In the genomic region with DNA sequence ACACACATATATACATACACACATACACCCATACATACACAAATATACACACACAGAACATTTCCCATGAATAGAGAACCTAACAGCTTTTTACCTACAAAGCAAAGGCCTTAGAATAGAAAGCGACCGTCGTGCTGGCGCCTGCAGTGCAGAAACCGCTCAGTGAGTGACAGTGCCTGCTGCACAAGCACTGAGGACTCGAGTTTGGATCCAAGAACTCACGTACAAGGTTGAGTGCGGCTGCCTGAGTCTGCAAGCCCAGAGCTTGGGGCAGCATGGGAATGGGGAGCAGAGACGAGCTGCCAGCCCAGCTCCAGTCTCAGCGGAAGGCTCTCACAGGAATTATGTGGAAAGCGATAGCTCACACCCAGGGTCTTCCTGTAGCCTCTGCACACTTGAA, we compare ENCODE assay signal across 17 mouse cellular contexts. TPM values are rescaled to one million over a fixed set of nuclear protein-coding genes. Genes with fewer than 3 reads are reported as not detected.
DNase-seq lines count a peak whose midpoint lies in the region; ATAC-seq and TF ChIP-seq lines count a peak whose summit lies in the region.
"Had no signal": no experiment of that assay in that cellular context is flagged by ENCODE, and none has a peak within 500 bp of the region (broad histone marks: within the 10 kb centered on the region; RNA-seq: fewer than 3 reads in every experiment).

No protein-coding gene starts in this region.

- no peak for ATAC-seq in hindbrain, postnatal 0 days
- ATAC-seq in hindbrain, embryonic 12.5 days (ENCODE audit: low FRiP score) = no peak
- no peak for ATAC-seq in intestine, embryonic 15.5 days
- ATAC-seq: inflammation-experienced regulatory T-cells, adult 6 months; liver, embryonic 12.5 days had no signal

- no peak for DNase-seq in heart, adult 2 months
- DNase-seq in heart, postnatal 10 days = no peak
- no peak for DNase-seq in hindbrain, postnatal 0 days (ENCODE audit: low spot score)
- DNase-seq in brain, embryonic 14.5 days (ENCODE audit: low read depth) = peak; percentile 63
- no peak for DNase-seq in cerebellum, postnatal 25 days
- DNase-seq: adrenal gland, adult 8-10 months; cerebellum, adult 9-10 months; kidney, postnatal 14 days; right cerebral cortex, adult 18-20 months; thymus, adult 18-20 months had no signal

- H3K4me2 ChIP-seq in hindbrain, postnatal 0 days (ENCODE audit: low read depth, low read length) = no peak overlapping the region
- H3K4me2 ChIP-seq in hindbrain, embryonic 12.5 days (replicated peaks) = no peak overlapping the region
- H3K4me2 ChIP-seq in intestine, embryonic 15.5 days (replicated peaks) = no peak overlapping the region
- H3K4me2 ChIP-seq: liver, embryonic 12.5 days; midbrain, embryonic 13.5 days; neural tube, embryonic 12.5 days had no signal

- intact Hi-C loops in heart, adult 2 months (cut with DNase I) = no loop called here
- intact Hi-C loops in heart, postnatal 10 days (cut with DNase I) = no loop called here

- H3K27me3 ChIP-seq in heart, adult 2 months (ENCODE audit: control insufficient read depth, insufficient read depth, low read length) = no peaks in the 10 kb centered on the region
- H3K27me3 ChIP-seq in hindbrain, postnatal 0 days (ENCODE audit: insufficient read depth, low read length) = no peaks in the 10 kb centered on the region
- H3K27me3 ChIP-seq in hindbrain, embryonic 12.5 days = no peaks in the 10 kb centered on the region
- no peaks in the 10 kb centered on the region for H3K27me3 ChIP-seq in intestine, embryonic 15.5 days (replicated peaks)
- H3K27me3 ChIP-seq: liver, embryonic 12.5 days; midbrain, embryonic 13.5 days; neural tube, embryonic 12.5 days had no signal

- H3K4me3 ChIP-seq in heart, adult 2 months = no peak overlapping the region
- no peak overlapping the region for H3K4me3 ChIP-seq in hindbrain, postnatal 0 days (ENCODE audit: low read length)
- no peak overlapping the region for H3K4me3 ChIP-seq in hindbrain, embryonic 12.5 days
- no peak overlapping the region for H3K4me3 ChIP-seq in intestine, embryonic 15.5 days (replicated peaks)
- H3K4me3 ChIP-seq: liver, embryonic 12.5 days; midbrain, embryonic 13.5 days; neural tube, embryonic 12.5 days had no signal

- 0 out of 2 replicates have a peak, but pooled peaks have one; percentile 21 for TF ChIP-seq EP300 in heart, adult 2 months (IDR thresholded peaks at IDR 0.05; ENCODE audit: insufficient read depth, low read depth, low read length)

- H3K27ac ChIP-seq in heart, adult 2 months = peak overlapping the region; percentile 41
- peak overlapping the region; percentile 28; the same call in 1 of the 2 replicates for H3K27ac ChIP-seq in hindbrain, postnatal 0 days
- no peak overlapping the region for H3K27ac ChIP-seq in hindbrain, embryonic 12.5 days
- peak overlapping the region; percentile 54; the same call in 1 of the 2 replicates for H3K27ac ChIP-seq in intestine, embryonic 15.5 days
- H3K27ac ChIP-seq: liver, embryonic 12.5 days; neural tube, embryonic 12.5 days had no signal

- no peak overlapping the region for H3K9ac ChIP-seq in heart, adult 2 months (ENCODE audit: low read depth, low read length)
- H3K9ac ChIP-seq in hindbrain, postnatal 0 days (replicated peaks; ENCODE audit: low read length) = no peak overlapping the region
- no peak overlapping the region for H3K9ac ChIP-seq in hindbrain, embryonic 12.5 days
- H3K9ac ChIP-seq in intestine, embryonic 15.5 days = no peak overlapping the region
- H3K9ac ChIP-seq: liver, embryonic 12.5 days; midbrain, embryonic 13.5 days; neural tube, embryonic 12.5 days had no signal

- H3K9me3 ChIP-seq in hindbrain, postnatal 0 days (ENCODE audit: low read length) = no peaks in the 10 kb centered on the region
- no peaks in the 10 kb centered on the region for H3K9me3 ChIP-seq in hindbrain, embryonic 12.5 days (replicated peaks)
- no peaks in the 10 kb centered on the region for H3K9me3 ChIP-seq in intestine, embryonic 15.5 days
- H3K9me3 ChIP-seq: G1E; liver, embryonic 12.5 days; midbrain, embryonic 13.5 days; neural tube, embryonic 12.5 days had no signal

- no peaks in the 10 kb centered on the region for H3K36me3 ChIP-seq in heart, adult 2 months (ENCODE audit: control insufficient read depth, insufficient read depth, low read length)
- H3K36me3 ChIP-seq in hindbrain, postnatal 0 days (ENCODE audit: insufficient read depth, low read length) = no peaks in the 10 kb centered on the region
- H3K36me3 ChIP-seq in hindbrain, embryonic 12.5 days = no peaks in the 10 kb centered on the region
- no peaks in the 10 kb centered on the region for H3K36me3 ChIP-seq in intestine, embryonic 15.5 days
- H3K36me3 ChIP-seq: G1E; liver, embryonic 12.5 days; midbrain, embryonic 13.5 days; neural tube, embryonic 12.5 days had no signal

- peaks cover 9% of the 10 kb centered on the region for H3K4me1 ChIP-seq in heart, adult 2 months (ENCODE audit: control insufficient read depth, insufficient read depth, low read length)
- peaks cover 8% of the 10 kb centered on the region for H3K4me1 ChIP-seq in hindbrain, postnatal 0 days (ENCODE audit: insufficient read depth, low read length)
- peaks cover 11% of the 10 kb centered on the region for H3K4me1 ChIP-seq in hindbrain, embryonic 12.5 days
- H3K4me1 ChIP-seq in intestine, embryonic 15.5 days (replicated peaks) = peaks cover 36% of the 10 kb centered on the region

- H3K79me2 ChIP-seq in heart, adult 2 months (replicated peaks; ENCODE audit: control insufficient read depth, insufficient read depth, low read length) = peaks cover 2% of the 10 kb centered on the region

- 66% methylated on average over 11 of the region's 11 CpGs for WGBS in heart, adult 2 months
- 63% methylated on average over 11 of the region's 11 CpGs for WGBS in hindbrain, postnatal 0 days
- WGBS in hindbrain, embryonic 12.5 days = 82% methylated on average over 11 of the region's 11 CpGs
- 70% methylated on average over 11 of the region's 11 CpGs for WGBS in intestine, embryonic 15.5 days

- no peak for TF ChIP-seq CTCF in heart, adult 2 months (IDR thresholded peaks at IDR 0.05)
- TF ChIP-seq CTCF in hindbrain, postnatal 0 days (IDR thresholded peaks at IDR 0.05; ENCODE audit: low read depth) = no peak
- TF ChIP-seq CTCF in brain, embryonic 14.5 days (IDR thresholded peaks at IDR 0.05; ENCODE audit: borderline replicate concordance, extremely low read depth, insufficient read depth, insufficient read length) = no peak

- no peak for TF ChIP-seq POLR2A in heart, adult 2 months (IDR thresholded peaks at IDR 0.05; ENCODE audit: insufficient read depth, low read depth, low read length)
- no peak for TF ChIP-seq POLR2A in brain, embryonic 14.5 days (IDR thresholded peaks at IDR 0.05; ENCODE audit: borderline replicate concordance, extremely low read depth, insufficient read depth, insufficient read length, poor library complexity, severe bottlenecking)

RNA-seq across cellular contexts. Expression of gene Sh3pxd2a, which starts 43.7 kb away (rescaled TPM):
- 10 to 100 TPM; 52.3 to 53.2 TPM for total RNA-seq in heart, adult 2 months (2021)
- 36.1 and 40.3 TPM in 2 replicates for polyA plus RNA-seq in heart, adult 2 months (2012; rRNA removed)
- total RNA-seq in heart, postnatal 10 days (2021) = 10 to 100 TPM; 87.9 to 93.7 TPM
- total RNA-seq in hindbrain, postnatal 0 days (2014; rRNA removed) = 21.9 and 25.5 TPM in 2 replicates
- polyA plus RNA-seq in hindbrain, postnatal 0 days (2015; fragmentation: Nextera tagmentation; extraction: Ambion mirVana) = 1.4 and 1.8 TPM in 2 replicates
- 3.9 and 5.4 TPM in 2 replicates for polyA plus RNA-seq in hindbrain, embryonic 12.5 days (2016; fragmentation: Nextera tagmentation; extraction: Ambion mirVana)
- 10.1 and 14.5 TPM in 2 replicates for polyA plus RNA-seq in brain, embryonic 14.5 days (2012; rRNA removed)
- 4.8 and 5.0 TPM in 2 replicates for polyA plus RNA-seq in intestine, embryonic 15.5 days (2015; fragmentation: Nextera tagmentation; extraction: Ambion mirVana)
- polyA plus RNA-seq: G1E had no signal
